Mouse (Mus musculus): ENCODE measurements around the gene Snx11. TPM values are rescaled to one million over a fixed set of nuclear protein-coding genes. Genes with fewer than 3 reads are reported as not detected.

The Snx11 gene
- total RNA-seq, 1 experiment, result 57.6 TPM

DNA sequence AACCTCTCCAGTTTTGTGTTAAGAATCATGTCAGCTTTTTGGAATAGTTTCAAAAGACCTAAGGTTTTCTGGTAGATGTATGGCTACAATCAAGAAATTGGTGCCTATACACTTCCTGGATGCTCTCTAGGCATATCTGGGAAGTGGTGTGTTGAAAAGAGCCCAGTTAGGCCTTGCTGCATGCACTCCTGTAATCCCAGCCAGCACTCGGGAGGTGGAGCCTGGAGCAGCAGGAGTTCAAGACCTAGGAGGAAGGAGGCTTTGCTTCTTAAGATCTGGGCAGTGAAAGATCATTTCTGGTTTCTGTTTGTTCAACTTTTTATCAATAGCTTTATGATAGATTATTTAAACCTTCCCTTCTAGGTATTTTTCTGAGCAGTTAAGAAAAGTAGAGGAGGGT, 13.3 kb upstream of the Snx11 start:
- Histone ChIP-seq H3K27ac (ENCODE audit: insufficient read depth, low read depth, low read length, poor library complexity, severe bottlenecking) (peak overlapping the region; percentile 33; the same call in 1 of the 2 replicates), H3K4me3 (ENCODE audit: insufficient read depth in 1 of 2, low read depth in 1 of 2, low read length in 2 of 2, poor library complexity in 1 of 2, severe bottlenecking in 1 of 2) (peak overlapping the region; percentile 96 to 99), H3K36me3 (ENCODE audit: control insufficient read depth, insufficient read depth, low read length, poor library complexity, severe bottlenecking) (peaks cover 5% of the 10 kb centered on the region), H3K9me3 (ENCODE audit: control insufficient read depth, insufficient read depth, low read depth, low read length) (no peaks in the 10 kb centered on the region), H3K4me1 (ENCODE audit: control insufficient read depth in 2 of 2, insufficient read depth in 2 of 2, low read length in 2 of 2, poor library complexity in 1 of 2) (peaks cover 8 to 22% of the 10 kb centered on the region in 2 experiments), H3K9ac (ENCODE audit: insufficient read depth, low read depth, low read length, poor library complexity, severe bottlenecking) (peak overlapping the region; percentile 43; the same call in 1 of the 2 replicates)
- no peak for TF ChIP-seq MAFK (IDR thresholded peaks at IDR 0.05; ENCODE audit: insufficient read depth, low read depth, low read length)
- TF ChIP-seq CHD2 (IDR thresholded peaks at IDR 0.05; ENCODE audit: low read depth, low read length), result no peak
- no peak for TF ChIP-seq ZNF384 (IDR thresholded peaks at IDR 0.05; ENCODE audit: low read depth, low read length)
- no peak for TF ChIP-seq HCFC1 (IDR thresholded peaks at IDR 0.05; ENCODE audit: borderline replicate concordance, insufficient read depth, low read length)
- no peak for TF ChIP-seq ZC3H11A (IDR thresholded peaks at IDR 0.05; ENCODE audit: borderline replicate concordance, low read depth, low read length)
- in situ Hi-C loops (cut with MboI; ENCODE audit: low sequenced_read_pairs in 2 of 2, unreplicated experiment in 2 of 2), result no loop called here
- DNase-seq (ENCODE audit: low read depth, low spot score), result no peak

DNA sequence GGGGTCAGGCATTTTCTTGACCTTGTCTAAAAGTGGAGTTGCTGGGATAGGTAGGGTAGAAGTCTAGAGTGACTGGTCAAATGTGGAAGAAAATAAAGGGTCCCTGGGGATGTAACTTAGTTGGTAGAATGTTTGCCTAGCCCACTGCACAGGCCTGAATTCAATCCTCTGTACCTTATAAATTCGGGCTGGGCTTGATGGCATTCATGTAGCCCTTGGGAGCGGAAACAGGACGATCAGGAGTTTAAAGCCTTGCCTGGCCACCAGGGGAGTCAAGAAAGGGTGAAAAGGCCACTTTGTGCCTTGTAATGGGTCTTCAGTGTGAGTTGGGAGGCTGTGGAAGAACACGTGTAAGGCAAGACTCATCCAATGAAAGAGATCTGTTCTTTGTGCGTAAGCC, 12.6 kb upstream of the Snx11 start:
- Histone ChIP-seq H3K4me1 (ENCODE audit: control insufficient read depth in 2 of 2, insufficient read depth in 2 of 2, low read length in 2 of 2, poor library complexity in 1 of 2) (peaks cover 3 to 20% of the 10 kb centered on the region in 2 experiments; a peak in 3 of 4 replicates), H3K9me3 (ENCODE audit: control insufficient read depth, insufficient read depth, low read depth, low read length) (no peaks in the 10 kb centered on the region), H3K36me3 (ENCODE audit: control insufficient read depth, insufficient read depth, low read length, poor library complexity, severe bottlenecking) (no peaks in the 10 kb centered on the region; the same call in 1 of the 2 replicates), H3K9ac (ENCODE audit: insufficient read depth, low read depth, low read length, poor library complexity, severe bottlenecking) (peak overlapping the region; percentile 99), H3K27ac (ENCODE audit: insufficient read depth, low read depth, low read length, poor library complexity, severe bottlenecking) (peak overlapping the region; percentile 97; the same call in 1 of the 2 replicates), H3K4me3 (ENCODE audit: insufficient read depth in 1 of 2, low read depth in 1 of 2, low read length in 2 of 2, poor library complexity in 1 of 2, severe bottlenecking in 1 of 2) (peak overlapping the region; percentile 96 to 99)
- in situ Hi-C loops (cut with MboI; ENCODE audit: low sequenced_read_pairs in 2 of 2, unreplicated experiment in 2 of 2), result no loop called here
- DNase-seq (ENCODE audit: low read depth, low spot score), result no peak
- TF ChIP-seq HCFC1 (IDR thresholded peaks at IDR 0.05; ENCODE audit: borderline replicate concordance, insufficient read depth, low read length) (no peak), CHD2 (IDR thresholded peaks at IDR 0.05; ENCODE audit: low read depth, low read length) (no peak), ZNF384 (IDR thresholded peaks at IDR 0.05; ENCODE audit: low read depth, low read length) (no peak), ZC3H11A (IDR thresholded peaks at IDR 0.05; ENCODE audit: borderline replicate concordance, low read depth, low read length) (no peak), MAFK (IDR thresholded peaks at IDR 0.05; ENCODE audit: insufficient read depth, low read depth, low read length) (no peak)

DNA sequence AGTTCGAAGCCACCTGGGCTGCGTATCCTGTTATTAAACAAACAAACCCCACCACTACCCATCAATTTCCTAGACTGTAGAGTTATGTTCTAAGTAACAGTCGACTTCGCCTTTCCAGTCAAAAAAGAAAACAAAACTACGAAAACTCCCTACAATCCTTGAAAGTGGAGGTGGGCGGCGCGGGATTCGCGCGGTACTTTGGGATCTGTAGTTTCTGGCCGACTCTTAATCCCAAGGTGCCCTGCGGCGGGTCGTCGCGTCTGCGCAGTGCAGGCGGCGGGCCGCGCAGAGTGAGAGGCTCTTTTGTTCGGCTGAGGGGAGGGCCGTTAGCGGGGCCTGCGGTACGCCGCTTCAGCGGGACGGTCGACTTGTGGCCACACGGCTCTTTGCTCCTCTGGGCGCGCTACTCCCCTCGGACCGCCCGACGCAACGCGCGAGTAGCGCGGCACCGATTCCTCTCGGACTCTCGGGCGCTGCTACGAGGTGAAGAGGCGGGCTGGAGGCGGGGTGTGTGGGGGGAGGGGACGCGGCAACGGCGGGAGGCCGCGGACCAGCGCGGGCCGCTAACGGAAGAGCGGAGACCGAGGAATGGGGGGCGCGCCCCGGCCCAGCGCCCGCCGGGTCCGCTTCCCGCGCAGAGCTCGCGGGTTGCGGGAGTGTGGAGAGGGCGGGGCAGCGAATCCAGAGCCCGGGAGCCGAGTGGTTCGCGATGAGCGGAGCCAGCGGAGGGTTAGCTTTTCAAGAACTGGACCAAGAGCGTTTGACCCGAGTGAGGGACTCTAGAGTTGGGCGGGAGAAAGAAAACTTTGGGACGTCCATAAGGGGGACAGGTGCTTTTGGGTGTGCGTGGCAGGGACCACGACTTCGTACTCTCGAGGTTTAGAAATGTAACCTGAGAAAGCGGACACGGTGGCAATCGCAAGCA, 11.8 kb upstream of the Snx11 start, which contains the start of gene Cbx1:
TSS of gene Cbx1 (plus strand) at position 257 of the 925 bp plus-strand sequence.
- Histone ChIP-seq H3K27ac (ENCODE audit: insufficient read depth, low read depth, low read length, poor library complexity, severe bottlenecking) (peak within 1 kb of the TSS; percentile 97), H3K4me3 (ENCODE audit: insufficient read depth in 1 of 2, low read depth in 1 of 2, low read length in 2 of 2, poor library complexity in 1 of 2, severe bottlenecking in 1 of 2) (peak within 1 kb of the TSS; percentile 96 to 99), H3K9ac (ENCODE audit: insufficient read depth, low read depth, low read length, poor library complexity, severe bottlenecking) (peak within 1 kb of the TSS; percentile 99), H3K36me3 (ENCODE audit: control insufficient read depth, insufficient read depth, low read length, poor library complexity, severe bottlenecking) (no peaks in the 10 kb centered on the region; the same call in 1 of the 2 replicates), H3K9me3 (ENCODE audit: control insufficient read depth, insufficient read depth, low read depth, low read length) (no peaks in the 10 kb centered on the region), H3K4me1 (ENCODE audit: control insufficient read depth in 2 of 2, insufficient read depth in 2 of 2, low read length in 2 of 2, poor library complexity in 1 of 2) (peaks cover 3 to 17% of the 10 kb centered on the region in 2 experiments)
- DNase-seq (ENCODE audit: low read depth, low spot score), result peak; percentile 90
- in situ Hi-C loops (cut with MboI; ENCODE audit: low sequenced_read_pairs in 2 of 2, unreplicated experiment in 2 of 2), result no loop called here
- TF ChIP-seq ZC3H11A (IDR thresholded peaks at IDR 0.05; ENCODE audit: borderline replicate concordance, low read depth, low read length), result no peak
- peak; percentile 90 for TF ChIP-seq HCFC1 (IDR thresholded peaks at IDR 0.05; ENCODE audit: borderline replicate concordance, insufficient read depth, low read length)
- TF ChIP-seq ZNF384 (IDR thresholded peaks at IDR 0.05; ENCODE audit: low read depth, low read length), result no peak
- no peak; the same call in none of the 2 replicates for TF ChIP-seq CHD2 (IDR thresholded peaks at IDR 0.05; ENCODE audit: low read depth, low read length)

DNA sequence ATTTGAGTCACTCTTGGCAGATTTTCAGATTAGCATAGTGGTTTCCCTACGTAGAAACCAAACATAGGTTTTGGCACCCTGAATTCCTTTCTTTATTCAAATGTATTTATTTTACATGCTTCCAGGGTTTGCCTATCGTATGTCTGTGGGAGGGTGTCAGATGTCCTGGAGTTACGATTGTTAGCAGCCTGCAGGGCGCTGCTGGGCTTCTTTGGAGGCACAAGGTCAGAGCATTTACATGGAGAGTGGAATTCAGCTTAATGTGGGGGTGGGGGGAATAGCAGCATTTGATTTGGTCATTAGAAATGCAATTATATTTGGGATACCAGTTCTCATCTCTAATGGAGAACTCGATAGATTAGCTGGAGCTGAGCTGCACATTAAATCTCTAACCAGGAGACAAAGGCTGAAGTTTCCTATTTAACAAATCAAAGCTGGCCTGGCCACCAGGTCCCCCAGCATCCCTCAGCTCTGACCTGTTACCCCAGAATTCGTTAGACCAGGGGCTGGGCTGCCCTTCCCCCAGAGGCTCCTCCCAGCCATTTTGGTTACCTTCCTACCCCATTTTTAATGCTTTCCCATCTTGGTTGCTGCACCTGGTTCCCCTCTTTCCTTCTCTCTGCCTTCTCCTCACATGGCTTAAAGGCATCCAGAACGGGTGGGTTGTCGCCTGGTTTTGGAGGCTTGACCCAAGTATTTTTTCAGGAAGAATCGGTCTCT, 9.5 kb upstream of the Snx11 start:
- Histone ChIP-seq H3K9me3 (ENCODE audit: control insufficient read depth, insufficient read depth, low read depth, low read length) (no peaks in the 10 kb centered on the region), H3K4me3 (ENCODE audit: insufficient read depth in 1 of 2, low read depth in 1 of 2, low read length in 2 of 2, poor library complexity in 1 of 2, severe bottlenecking in 1 of 2) (peak overlapping the region in 1 of 2 experiments; percentile 7; a peak in 2 of 4 replicates), H3K4me1 (ENCODE audit: control insufficient read depth in 2 of 2, insufficient read depth in 2 of 2, low read length in 2 of 2, poor library complexity in 1 of 2) (peaks cover 6 to 8% of the 10 kb centered on the region in 2 experiments), H3K27ac (ENCODE audit: insufficient read depth, low read depth, low read length, poor library complexity, severe bottlenecking) (peak overlapping the region; percentile 88), H3K36me3 (ENCODE audit: control insufficient read depth, insufficient read depth, low read length, poor library complexity, severe bottlenecking) (no peaks in the 10 kb centered on the region), H3K9ac (ENCODE audit: insufficient read depth, low read depth, low read length, poor library complexity, severe bottlenecking) (peak overlapping the region; percentile 7; the same call in 1 of the 2 replicates)
- DNase-seq (ENCODE audit: low read depth, low spot score), result no peak
- no peak for TF ChIP-seq ZC3H11A (IDR thresholded peaks at IDR 0.05; ENCODE audit: borderline replicate concordance, low read depth, low read length)
- TF ChIP-seq CHD2 (IDR thresholded peaks at IDR 0.05; ENCODE audit: low read depth, low read length), result 0 out of 2 replicates have a peak, but pooled peaks have one; percentile 13
- in situ Hi-C loops (cut with MboI; ENCODE audit: low sequenced_read_pairs in 2 of 2, unreplicated experiment in 2 of 2), result no loop called here

All from ES-E14 (cell line).